Mouse (Mus musculus): ENCODE measurements around the gene Nf2. TPM values are rescaled to one million over a fixed set of nuclear protein-coding genes. Genes with fewer than 3 reads are reported as not detected.

Gene Nf2
- polyA plus RNA-seq, 1 experiment from 2014 or later, result 63.9 TPM

DNA sequence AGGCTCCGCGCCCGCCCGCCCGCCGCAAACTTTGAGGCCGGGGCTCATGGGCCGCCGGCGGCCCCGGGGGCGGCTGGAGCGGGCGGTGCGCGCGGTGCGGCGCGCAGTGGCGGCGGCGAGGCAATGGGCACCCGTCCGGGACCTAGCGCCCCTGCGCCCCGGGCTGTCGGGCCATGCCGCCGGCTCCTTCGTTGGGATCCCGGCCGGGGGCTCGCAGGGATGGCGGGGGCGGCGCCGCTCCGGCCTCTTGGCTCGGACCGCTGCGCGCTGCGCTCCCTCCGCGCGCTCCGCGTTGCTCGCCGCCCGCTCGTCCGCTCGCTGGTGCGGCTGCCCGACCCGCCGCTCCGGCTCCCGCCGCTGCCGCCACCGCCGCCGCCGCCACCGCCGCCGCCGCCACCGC is 102.6 kb downstream of the Nf2 start, which contains the start of gene Cabp7:
TSS of gene Cabp7 (minus strand) at position 46 of the 400 bp plus-strand sequence.
- ATAC-seq (ENCODE audit: low FRiP score) (0 out of 2 replicates have a peak, but pooled peaks have one; percentile 5), DNase-seq (ENCODE audit: low spot score) (no peak)

DNA sequence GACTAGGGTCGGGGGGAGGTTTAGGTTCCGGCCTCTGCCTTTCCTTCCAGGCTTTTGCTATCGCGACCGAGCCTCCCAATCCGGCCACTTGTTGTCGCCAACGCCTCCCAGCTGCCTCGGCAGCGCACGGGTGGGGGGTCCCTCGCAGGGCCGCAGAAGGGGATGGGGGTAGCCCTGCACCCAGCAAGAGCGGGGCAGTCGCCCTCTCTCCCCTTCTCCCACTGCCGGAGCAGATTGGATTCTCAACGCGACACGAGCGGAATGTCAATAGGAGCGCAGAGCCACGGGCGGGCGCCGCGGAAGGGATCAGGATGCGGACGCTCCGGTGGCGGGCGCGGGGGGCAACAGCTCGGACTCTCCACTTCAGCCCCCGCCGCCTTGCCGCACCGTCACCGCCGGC is 103.4 kb downstream of the Nf2 start:
- H3K4me1 ChIP-seq (replicated peaks; ENCODE audit: control insufficient read depth, insufficient read depth, low read length), result peaks cover 14% of the 10 kb centered on the region
- no peak overlapping the region for H3K27ac ChIP-seq
- peak; percentile 18; the same call in 1 of the 2 replicates for ATAC-seq (ENCODE audit: low FRiP score)
- H3K9ac ChIP-seq, result peak overlapping the region; percentile 67
- DNase-seq (ENCODE audit: low spot score), result no peak
- H3K27me3 ChIP-seq (ENCODE audit: control insufficient read depth, insufficient read depth, low read length), result peaks cover 55% of the 10 kb centered on the region
- peak overlapping the region; percentile 98 for H3K4me2 ChIP-seq (replicated peaks)
- no peaks in the 10 kb centered on the region for H3K36me3 ChIP-seq (replicated peaks; ENCODE audit: control insufficient read depth, insufficient read depth)
- peak overlapping the region; percentile 70 for H3K4me3 ChIP-seq (replicated peaks; ENCODE audit: low read length)
- no peaks in the 10 kb centered on the region for H3K9me3 ChIP-seq (ENCODE audit: control insufficient read depth, low read length)
- under 1% methylated on average over 31 of the region's 39 CpGs for whole genome bisulfite sequencing

More for the DNA sequence above, 102.6 kb downstream of the Nf2 start, which contains the start of gene Cabp7:
- H3K36me3 ChIP-seq (replicated peaks; ENCODE audit: control insufficient read depth, insufficient read depth), result no peaks in the 10 kb centered on the region
- H3K9ac ChIP-seq, result peak within 1 kb of the TSS; percentile 67
- WGBS, result under 1% methylated on average over 48 of the region's 73 CpGs
- peaks cover 55% of the 10 kb centered on the region for H3K27me3 ChIP-seq (ENCODE audit: control insufficient read depth, insufficient read depth, low read length)
- peak within 1 kb of the TSS; percentile 70 for H3K4me3 ChIP-seq (replicated peaks; ENCODE audit: low read length)
- peak within 1 kb of the TSS; percentile 98 for H3K4me2 ChIP-seq (replicated peaks)
- no peak within 1 kb of the TSS for H3K27ac ChIP-seq
- H3K9me3 ChIP-seq (ENCODE audit: control insufficient read depth, low read length), result no peaks in the 10 kb centered on the region
- peaks cover 14% of the 10 kb centered on the region for H3K4me1 ChIP-seq (replicated peaks; ENCODE audit: control insufficient read depth, insufficient read depth, low read length)

DNA sequence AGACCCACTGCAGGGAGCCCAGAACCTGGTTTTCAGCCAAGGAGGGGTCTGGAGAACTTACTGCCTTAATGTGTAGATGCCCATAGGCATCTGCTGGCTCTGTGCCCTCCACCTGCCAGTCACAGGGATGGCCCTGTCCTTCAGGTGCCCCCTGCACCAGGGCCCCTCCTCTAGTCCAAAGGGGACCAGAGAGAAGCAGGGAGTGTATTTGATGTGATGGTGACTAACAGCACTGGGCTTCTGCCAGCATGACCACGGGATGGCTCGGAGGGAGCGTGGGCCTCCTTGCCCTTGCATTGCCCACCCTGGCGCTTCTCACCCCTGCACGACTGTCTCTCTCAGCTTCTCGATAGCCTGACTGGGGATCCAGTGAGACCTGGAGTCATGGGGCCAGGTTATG is 104.6 kb downstream of the Nf2 start:
- no peak for ATAC-seq (ENCODE audit: low FRiP score)
- peak overlapping the region; percentile 98 for H3K4me2 ChIP-seq (replicated peaks)
- H3K4me3 ChIP-seq (replicated peaks; ENCODE audit: low read length), result no peak overlapping the region

DNA sequence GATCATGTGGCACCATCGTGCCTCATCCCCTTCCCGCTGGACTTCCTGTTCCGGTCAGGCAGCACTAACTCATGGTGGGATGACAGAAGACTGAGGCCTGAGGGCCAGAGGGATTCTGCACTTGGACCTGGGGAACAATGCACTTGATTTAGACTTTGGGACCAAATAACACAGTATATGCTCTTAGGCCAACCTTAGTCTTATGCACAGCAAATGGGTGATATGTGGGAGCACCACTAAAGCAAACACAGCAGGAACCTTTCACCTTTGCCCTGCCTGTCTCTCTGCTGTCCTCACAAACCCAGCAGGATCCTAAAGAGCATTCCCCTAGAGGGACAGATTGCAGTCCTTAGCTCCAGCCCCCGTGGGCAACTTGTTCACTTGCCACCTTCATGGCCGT is 108.6 kb downstream of the Nf2 start:
- Histone ChIP-seq H3K9me3 (ENCODE audit: control insufficient read depth, low read length) (no peaks in the 10 kb centered on the region), H3K27ac (no peak overlapping the region), H3K4me1 (replicated peaks; ENCODE audit: control insufficient read depth, insufficient read depth, low read length) (0 out of 2 replicates have a peak, but pooled peaks cover 4% of the 10 kb centered on the region), H3K4me3 (replicated peaks; ENCODE audit: low read length) (no peak overlapping the region), H3K4me2 (replicated peaks) (no peak overlapping the region), H3K27me3 (ENCODE audit: control insufficient read depth, insufficient read depth, low read length) (peaks cover 22% of the 10 kb centered on the region), H3K36me3 (replicated peaks; ENCODE audit: control insufficient read depth, insufficient read depth) (no peaks in the 10 kb centered on the region; the same call in 1 of the 2 replicates), H3K9ac (no peak overlapping the region)
- 69% methylated on average over 5 of the region's 5 CpGs for WGBS
- ATAC-seq (ENCODE audit: low FRiP score) (no peak), DNase-seq (ENCODE audit: low spot score) (no peak)

More for the DNA sequence above, 104.6 kb downstream of the Nf2 start:
- Histone ChIP-seq H3K27me3 (ENCODE audit: control insufficient read depth, insufficient read depth, low read length) (peaks cover 50% of the 10 kb centered on the region), H3K27ac (no peak overlapping the region), H3K9ac (no peak overlapping the region), H3K36me3 (replicated peaks; ENCODE audit: control insufficient read depth, insufficient read depth) (no peaks in the 10 kb centered on the region), H3K9me3 (ENCODE audit: control insufficient read depth, low read length) (no peaks in the 10 kb centered on the region), H3K4me1 (replicated peaks; ENCODE audit: control insufficient read depth, insufficient read depth, low read length) (peaks cover 14% of the 10 kb centered on the region)
- WGBS, result 61% methylated on average over 6 of the region's 6 CpGs
- DNase-seq (ENCODE audit: low spot score), result no peak

DNA sequence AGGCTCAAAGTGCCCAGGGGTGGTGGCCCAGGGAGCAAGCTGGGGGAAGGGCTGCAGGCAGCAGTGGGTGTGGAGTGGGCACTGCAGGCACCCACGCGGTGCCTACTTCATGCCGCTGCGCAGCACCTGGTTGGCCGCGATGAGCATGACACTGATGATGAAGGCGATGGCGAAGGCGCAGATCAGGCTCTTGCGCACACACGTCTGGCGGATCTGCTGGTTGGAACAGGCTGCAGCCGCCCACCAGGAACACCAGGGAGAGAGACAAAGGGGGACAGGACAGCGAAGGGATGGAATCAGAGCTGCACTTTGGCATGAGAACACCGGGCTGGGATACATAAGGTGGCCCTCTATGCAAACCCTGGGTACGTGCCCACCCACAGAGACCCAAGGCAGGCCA is 110.6 kb downstream of the Nf2 start:
- H3K9ac ChIP-seq, result no peak overlapping the region
- H3K4me3 ChIP-seq (replicated peaks; ENCODE audit: low read length), result no peak overlapping the region
- H3K4me1 ChIP-seq (replicated peaks; ENCODE audit: control insufficient read depth, insufficient read depth, low read length), result no peaks in the 10 kb centered on the region
- ATAC-seq (ENCODE audit: low FRiP score) (no peak), DNase-seq (ENCODE audit: low spot score) (no peak)
- no peaks in the 10 kb centered on the region for H3K9me3 ChIP-seq (ENCODE audit: control insufficient read depth, low read length)
- H3K27me3 ChIP-seq (ENCODE audit: control insufficient read depth, insufficient read depth, low read length), result peaks cover 3% of the 10 kb centered on the region; the same call in 1 of the 2 replicates
- no peak overlapping the region for H3K4me2 ChIP-seq (replicated peaks)
- no peak overlapping the region for H3K27ac ChIP-seq
- 95% methylated on average over 16 of the region's 16 CpGs for WGBS
- no peaks in the 10 kb centered on the region; the same call in 1 of the 2 replicates for H3K36me3 ChIP-seq (replicated peaks; ENCODE audit: control insufficient read depth, insufficient read depth)

DNA sequence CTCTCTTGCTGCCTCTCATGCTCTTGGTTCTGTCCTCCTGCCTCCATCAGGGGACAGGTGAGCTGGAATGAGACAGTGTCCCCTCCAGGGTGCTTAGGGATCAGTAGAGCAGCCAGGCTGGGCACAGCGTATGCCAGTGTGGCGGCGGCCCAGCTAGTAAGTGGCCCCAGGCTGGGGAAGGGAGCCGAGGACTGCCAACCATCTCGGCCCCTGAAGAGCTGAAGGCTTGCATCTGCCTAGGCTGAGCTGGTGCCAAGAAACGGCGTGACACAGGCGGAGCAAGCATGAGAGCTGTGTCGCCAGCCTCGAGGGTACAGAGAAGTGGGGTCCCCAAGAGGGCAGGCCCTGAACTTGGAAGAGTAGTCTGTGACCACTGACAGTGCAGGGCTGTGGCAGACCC is 111.7 kb downstream of the Nf2 start:
- Histone ChIP-seq H3K36me3 (replicated peaks; ENCODE audit: control insufficient read depth, insufficient read depth) (no peaks in the 10 kb centered on the region; the same call in 1 of the 2 replicates), H3K27ac (no peak overlapping the region), H3K9me3 (ENCODE audit: control insufficient read depth, low read length) (no peaks in the 10 kb centered on the region), H3K4me1 (replicated peaks; ENCODE audit: control insufficient read depth, insufficient read depth, low read length) (no peaks in the 10 kb centered on the region), H3K27me3 (ENCODE audit: control insufficient read depth, insufficient read depth, low read length) (no peaks in the 10 kb centered on the region), H3K4me2 (replicated peaks) (no peak overlapping the region), H3K9ac (no peak overlapping the region), H3K4me3 (replicated peaks; ENCODE audit: low read length) (no peak overlapping the region)
- ATAC-seq (ENCODE audit: low FRiP score) (no peak), DNase-seq (ENCODE audit: low spot score) (no peak)
- WGBS, result 71% methylated on average over 10 of the region's 10 CpGs

DNA sequence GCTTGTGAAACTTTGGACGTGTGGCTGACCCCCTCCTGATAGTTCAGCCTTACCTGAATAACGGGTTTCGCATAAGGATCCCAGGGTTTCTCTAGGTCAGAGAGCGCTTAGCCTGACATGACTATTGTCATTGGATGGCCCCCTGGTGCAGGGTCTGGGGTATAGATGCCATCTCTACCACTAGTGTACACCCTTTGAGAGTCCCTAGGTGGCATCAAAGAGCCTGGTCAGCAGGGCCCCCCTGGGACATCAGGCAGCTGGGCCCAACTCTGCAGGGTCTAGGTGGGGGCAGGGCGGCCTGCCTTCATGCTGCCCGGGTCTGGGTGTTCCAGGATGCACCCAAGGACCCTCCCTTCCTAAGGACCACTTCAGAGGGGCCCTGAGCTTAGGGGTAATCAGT is 113.0 kb downstream of the Nf2 start:
- H3K36me3 ChIP-seq (replicated peaks; ENCODE audit: control insufficient read depth, insufficient read depth), result no peaks in the 10 kb centered on the region; the same call in 1 of the 2 replicates
- no peak overlapping the region for H3K9ac ChIP-seq
- no peak overlapping the region for H3K4me3 ChIP-seq (replicated peaks; ENCODE audit: low read length)
- WGBS, result 42% methylated on average over 6 of the region's 6 CpGs
- DNase-seq (ENCODE audit: low spot score), result no peak
- H3K27me3 ChIP-seq (ENCODE audit: control insufficient read depth, insufficient read depth, low read length), result no peaks in the 10 kb centered on the region
- no peak overlapping the region for H3K4me2 ChIP-seq (replicated peaks)
- H3K27ac ChIP-seq, result no peak overlapping the region
- no peaks in the 10 kb centered on the region for H3K4me1 ChIP-seq (replicated peaks; ENCODE audit: control insufficient read depth, insufficient read depth, low read length)
- H3K9me3 ChIP-seq (ENCODE audit: control insufficient read depth, low read length), result no peaks in the 10 kb centered on the region
- ATAC-seq (ENCODE audit: low FRiP score), result no peak

DNA sequence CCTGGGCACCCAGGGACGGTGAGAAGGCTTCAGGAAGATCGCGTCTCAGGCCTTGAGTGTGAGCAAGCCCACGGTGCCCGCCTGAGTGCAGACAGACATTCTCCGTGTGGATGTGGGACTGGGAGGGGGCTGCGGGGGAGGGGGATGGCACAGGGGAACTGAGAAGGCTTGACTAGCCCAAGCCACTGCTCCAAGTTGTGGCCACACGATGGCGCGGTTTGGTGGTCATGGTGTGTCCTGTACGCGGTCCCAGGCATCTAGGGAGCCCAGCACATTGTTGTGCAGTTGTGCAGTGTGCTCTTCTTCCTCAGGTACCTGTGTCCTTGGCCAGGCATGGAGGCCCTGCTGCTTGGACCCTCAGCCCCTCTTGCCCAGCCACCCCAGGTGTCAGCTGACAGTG is 115.2 kb downstream of the Nf2 start:
- DNase-seq (ENCODE audit: low spot score) (no peak), ATAC-seq (ENCODE audit: low FRiP score) (no peak)
- H3K9me3 ChIP-seq (ENCODE audit: control insufficient read depth, low read length), result no peaks in the 10 kb centered on the region
- no peak overlapping the region for H3K27ac ChIP-seq
- no peaks in the 10 kb centered on the region; the same call in 1 of the 2 replicates for H3K36me3 ChIP-seq (replicated peaks; ENCODE audit: control insufficient read depth, insufficient read depth)
- H3K4me2 ChIP-seq (replicated peaks), result no peak overlapping the region
- WGBS, result 37% methylated on average over 12 of the region's 12 CpGs
- peaks cover 7% of the 10 kb centered on the region; the same call in 1 of the 2 replicates for H3K4me1 ChIP-seq (replicated peaks; ENCODE audit: control insufficient read depth, insufficient read depth, low read length)
- no peak overlapping the region for H3K9ac ChIP-seq
- H3K4me3 ChIP-seq (replicated peaks; ENCODE audit: low read length), result no peak overlapping the region
- no peaks in the 10 kb centered on the region for H3K27me3 ChIP-seq (ENCODE audit: control insufficient read depth, insufficient read depth, low read length)

DNA sequence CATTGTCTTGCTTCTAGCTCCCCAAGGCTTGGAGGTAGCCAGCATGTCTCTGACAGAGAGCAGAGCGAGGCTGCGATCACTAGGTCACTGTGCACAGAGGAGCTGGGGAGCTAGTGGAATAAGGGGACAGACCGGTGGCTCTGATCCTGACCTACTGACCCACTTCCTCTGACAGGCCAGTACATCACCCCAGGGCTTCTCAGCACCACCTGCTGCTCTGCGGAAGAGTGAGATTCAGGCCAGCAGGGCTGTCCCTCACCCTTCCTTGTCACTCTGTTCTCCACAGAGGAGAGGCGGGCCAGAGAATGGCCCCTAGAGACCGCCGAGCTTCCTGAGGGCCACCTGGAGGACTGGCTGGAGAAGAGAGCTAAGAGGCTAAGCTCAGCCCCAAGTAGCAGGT is 117.6 kb downstream of the Nf2 start:
- DNase-seq (ENCODE audit: low spot score) (no peak), ATAC-seq (ENCODE audit: low FRiP score) (no peak)
- peaks cover 7% of the 10 kb centered on the region; the same call in 1 of the 2 replicates for H3K4me1 ChIP-seq (replicated peaks; ENCODE audit: control insufficient read depth, insufficient read depth, low read length)
- H3K4me3 ChIP-seq (replicated peaks; ENCODE audit: low read length), result no peak overlapping the region
- no peak overlapping the region for H3K27ac ChIP-seq
- 69% methylated on average over 7 of the region's 7 CpGs for WGBS
- peaks cover 5% of the 10 kb centered on the region; the same call in 1 of the 2 replicates for H3K36me3 ChIP-seq (replicated peaks; ENCODE audit: control insufficient read depth, insufficient read depth)
- no peaks in the 10 kb centered on the region for H3K27me3 ChIP-seq (ENCODE audit: control insufficient read depth, insufficient read depth, low read length)
- H3K9me3 ChIP-seq (ENCODE audit: control insufficient read depth, low read length), result no peaks in the 10 kb centered on the region
- H3K9ac ChIP-seq, result no peak overlapping the region
- H3K4me2 ChIP-seq (replicated peaks), result no peak overlapping the region

DNA sequence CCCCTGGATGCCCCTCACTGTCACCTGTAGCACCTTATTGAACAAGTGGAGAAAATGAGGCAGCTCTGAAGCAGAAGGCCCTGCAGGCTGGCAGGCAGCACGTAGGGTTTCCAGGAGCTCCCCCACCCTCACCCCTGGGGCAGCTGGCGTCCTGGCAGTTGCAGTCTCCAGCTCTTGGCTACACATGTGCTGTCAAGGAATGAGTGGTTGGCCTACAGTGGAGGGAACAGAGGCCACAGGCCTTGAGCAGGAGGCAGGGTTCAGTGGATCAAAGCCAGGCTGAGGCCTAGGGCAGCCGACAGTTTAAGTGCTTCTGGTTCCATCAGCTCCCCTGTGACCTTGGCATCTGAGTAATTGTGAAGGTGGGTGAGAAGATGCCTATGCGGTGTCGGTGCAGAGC is 118.4 kb downstream of the Nf2 start:
- Histone ChIP-seq H3K9ac (no peak overlapping the region), H3K27ac (no peak overlapping the region), H3K4me1 (replicated peaks; ENCODE audit: control insufficient read depth, insufficient read depth, low read length) (peaks cover 7% of the 10 kb centered on the region; the same call in 1 of the 2 replicates), H3K4me2 (replicated peaks) (no peak overlapping the region), H3K36me3 (replicated peaks; ENCODE audit: control insufficient read depth, insufficient read depth) (peaks cover 5% of the 10 kb centered on the region; the same call in 1 of the 2 replicates), H3K27me3 (ENCODE audit: control insufficient read depth, insufficient read depth, low read length) (no peaks in the 10 kb centered on the region), H3K4me3 (replicated peaks; ENCODE audit: low read length) (no peak overlapping the region), H3K9me3 (ENCODE audit: control insufficient read depth, low read length) (no peaks in the 10 kb centered on the region)
- 77% methylated on average over 5 of the region's 5 CpGs for WGBS
- ATAC-seq (ENCODE audit: low FRiP score) (no peak), DNase-seq (ENCODE audit: low spot score) (no peak)

Measured in hindbrain, embryonic 14.5 days (tissue).